Mouse (Mus musculus) midbrain, postnatal 0 days (tissue): ENCODE data around the gene Eef1g. TPM values are rescaled to one million over a fixed set of nuclear protein-coding genes. Genes with fewer than 3 reads are reported as not detected.

Experiments
- ATAC-seq: fragments of 200-750 bp; cut with Nextera tagmentation; 2 replicates; pipeline ENCODE4 v1.8.0; 2017; ENCODE audit warnings: moderate number of reproducible peaks, mild to moderate bottlenecking, moderate TSS enrichment, moderate library complexity; ENCODE audit not compliant: low FRiP score
- DNase-seq: peaks from one replicate; pipeline ENCODE4 v3.0.0-alpha.2; 2015; ENCODE audit warnings: low spot score
- H3K27ac ChIP-seq: fragments of 300-500 bp; sonication (generic); 2 replicates; pipeline ENCODE4 v1.5.1; 2014; ENCODE audit warnings: low read depth, mild to moderate bottlenecking, low read length, mixed read lengths
- H3K27me3 ChIP-seq: fragments of 300-500 bp; sonication (generic); 2 replicates; pipeline ENCODE4 v1.6.1; 2014; ENCODE audit warnings: low read length, control low read depth, mixed read lengths; ENCODE audit not compliant: insufficient read depth
- H3K36me3 ChIP-seq: fragments of 300-500 bp; sonication (generic); 2 replicates; pipeline ENCODE4 v1.6.1; 2014; ENCODE audit warnings: low read length, control low read depth, mixed read lengths; ENCODE audit not compliant: insufficient read depth
- H3K4me1 ChIP-seq: fragments of 300-500 bp; sonication (generic); 2 replicates; pipeline ENCODE4 v1.6.1; 2014; ENCODE audit warnings: mild to moderate bottlenecking, control low read depth, antibody characterized with exemption, low read length, mixed read lengths; ENCODE audit not compliant: insufficient read depth
- H3K4me2 ChIP-seq: fragments of 300-500 bp; sonication (generic); 2 replicates; pipeline ENCODE4 v1.6.1; 2014; ENCODE audit warnings: low read depth, mild to moderate bottlenecking, low read length, mixed read lengths; ENCODE audit not compliant: poor library complexity, severe bottlenecking
- H3K4me3 ChIP-seq: fragments of 300-500 bp; sonication (generic); 2 replicates; pipeline ENCODE4 v1.5.1; 2014; ENCODE audit warnings: low read depth, mild to moderate bottlenecking, low read length, moderate library complexity
- H3K9ac ChIP-seq: fragments of 300-500 bp; sonication (generic); replicated peaks from 2 replicates; pipeline ENCODE4 v1.6.1; 2014; ENCODE audit warnings: mild to moderate bottlenecking, low read length, moderate library complexity, mixed read lengths; ENCODE audit not compliant: poor library complexity, severe bottlenecking
- H3K9me3 ChIP-seq: fragments of 300-500 bp; sonication (generic); 2 replicates; pipeline ENCODE4 v1.6.1; 2016; ENCODE audit warnings: low read length, control low read depth
- CTCF ChIP-seq: IDR thresholded peaks from 2 replicates; pipeline ENCODE4 v1.5.1; 2016; ENCODE audit warnings: antibody characterized with exemption, mild to moderate bottlenecking
- WGBS: fragments of 180-500 bp; shearing (Covaris S2); extraction: QIAGEN DNeasy Blood & Tissue Kit; methylation state at CpG from one replicate; pipeline ENCODE4 v1.1.7; 2014; 5-methylcytosine and 5-hydroxymethylcytosine counted together
- polyA plus RNA-seq: library from polyadenylated mRNA; unstranded; fragments of >200 nt; fragmentation: Nextera tagmentation; extraction: Ambion mirVana; gene quantifications from 2 replicates; pipeline ENCODE4 v1.2.1, GENCODE M21; 2015
- total RNA-seq: library from RNA; depleted of rRNA; stranded (reverse); fragments of >200 nt; gene quantifications from 2 replicates; pipeline ENCODE4 v1.2.3, GENCODE M21; 2014

Gene Eef1g
- total and polyA plus RNA-seq, 2 experiments from 2014 or later, result 258 to 583 TPM

DNA sequence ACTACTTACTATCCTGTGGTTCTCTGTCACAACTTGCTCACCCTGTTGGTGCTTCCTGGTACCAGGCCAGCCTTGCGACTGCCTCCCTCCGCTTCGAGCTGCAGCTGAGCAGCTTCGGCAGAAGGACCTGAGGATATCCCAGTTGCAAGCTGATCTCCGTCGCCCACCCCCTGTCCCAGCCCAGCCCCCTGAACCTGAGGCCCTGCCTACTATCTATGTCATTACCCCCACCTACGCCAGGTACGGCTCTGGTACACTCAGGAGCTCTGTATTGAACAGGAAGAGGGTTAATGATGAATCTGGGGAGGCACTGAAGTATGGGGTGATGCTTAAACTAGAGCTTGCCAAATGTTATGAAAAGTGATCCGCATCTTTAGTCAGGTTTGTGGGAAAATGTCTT, 45.1 kb upstream of the Eef1g start:
- no peak overlapping the region for H3K4me3 ChIP-seq

DNA sequence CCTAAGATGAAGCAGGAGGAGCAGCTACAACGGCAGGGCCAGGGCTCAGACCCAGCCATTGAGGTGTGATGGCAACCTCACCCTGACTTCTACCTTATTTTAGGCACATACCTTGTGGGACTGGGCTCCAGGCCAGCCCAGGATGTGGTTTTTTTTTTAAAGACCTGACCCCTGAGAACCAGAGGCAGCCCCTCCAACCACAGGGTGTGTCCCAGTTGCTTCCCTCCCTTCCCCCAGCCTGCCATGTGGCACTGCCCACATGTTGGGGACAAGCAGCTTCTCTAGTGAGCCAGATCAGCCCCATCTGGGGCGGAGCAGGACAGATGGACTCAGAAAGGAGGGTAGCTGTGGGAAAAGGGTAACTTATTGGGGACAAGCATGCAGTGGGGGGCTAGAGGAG, 40.1 kb upstream of the Eef1g start:
- no peak overlapping the region for H3K27ac ChIP-seq
- H3K4me3 ChIP-seq, result no peak overlapping the region
- no peak for ATAC-seq

More for the DNA sequence above, 45.1 kb upstream of the Eef1g start:
- DNase-seq, result no peak
- Histone ChIP-seq H3K4me1 (peaks cover 5% of the 10 kb centered on the region; the same call in 1 of the 2 replicates), H3K27me3 (no peaks in the 10 kb centered on the region), H3K4me2 (peak overlapping the region; percentile 86; the same call in 1 of the 2 replicates), H3K9me3 (no peaks in the 10 kb centered on the region), H3K9ac (no peak overlapping the region), H3K27ac (no peak overlapping the region), H3K36me3 (peaks cover 14% of the 10 kb centered on the region)
- TF ChIP-seq CTCF, result no peak
- no peak for ATAC-seq
- WGBS, result 83% methylated on average over 9 of the region's 9 CpGs

DNA sequence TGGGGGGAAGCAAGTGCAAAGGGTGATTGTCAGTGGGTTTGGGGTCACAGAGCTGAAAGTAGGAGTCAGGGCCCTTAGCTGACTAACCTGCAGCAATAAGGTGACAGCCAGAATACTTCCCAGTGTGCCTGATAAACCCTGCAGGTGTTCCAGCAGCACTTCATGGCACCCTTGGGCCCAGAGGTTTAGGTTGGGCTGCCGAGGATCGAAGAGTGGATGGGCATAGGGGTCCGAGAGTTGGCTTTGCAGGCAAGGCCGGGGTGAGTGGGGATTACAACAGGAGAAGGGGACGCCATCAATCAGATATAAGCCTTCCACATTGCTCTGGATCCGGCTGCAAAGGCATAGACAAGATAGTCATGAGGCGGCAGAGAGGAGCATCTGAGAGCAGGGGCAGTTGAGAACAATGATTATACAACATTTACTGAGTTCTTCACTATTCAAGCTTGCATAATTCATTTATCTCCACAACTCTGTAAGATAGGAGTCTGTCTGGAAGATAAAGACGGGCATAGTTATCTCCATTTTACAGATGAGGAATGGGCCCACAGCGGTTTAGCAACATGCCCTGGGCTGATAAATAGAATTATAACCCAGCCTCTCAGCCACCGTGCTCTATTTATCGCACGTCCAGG, 38.8 kb upstream of the Eef1g start:
- H3K27ac ChIP-seq, result no peak overlapping the region
- H3K9ac ChIP-seq, result no peak overlapping the region
- H3K9me3 ChIP-seq, result no peaks in the 10 kb centered on the region
- peaks cover 21% of the 10 kb centered on the region for H3K36me3 ChIP-seq
- no peak for TF ChIP-seq CTCF
- DNase-seq, result no peak
- no peak overlapping the region for H3K4me2 ChIP-seq
- ATAC-seq, result no peak
- H3K4me1 ChIP-seq, result no peaks in the 10 kb centered on the region
- WGBS, result 85% methylated on average over 12 of the region's 12 CpGs
- no peak overlapping the region for H3K4me3 ChIP-seq
- H3K27me3 ChIP-seq, result no peaks in the 10 kb centered on the region

More for the DNA sequence above, 40.1 kb upstream of the Eef1g start:
- Histone ChIP-seq H3K9me3 (no peaks in the 10 kb centered on the region), H3K4me2 (no peak overlapping the region), H3K4me1 (no peaks in the 10 kb centered on the region), H3K27me3 (no peaks in the 10 kb centered on the region), H3K9ac (no peak overlapping the region), H3K36me3 (peaks cover 21% of the 10 kb centered on the region)
- DNase-seq, result no peak
- WGBS, result 96% methylated on average over 2 of the region's 2 CpGs
- no peak for TF ChIP-seq CTCF

DNA sequence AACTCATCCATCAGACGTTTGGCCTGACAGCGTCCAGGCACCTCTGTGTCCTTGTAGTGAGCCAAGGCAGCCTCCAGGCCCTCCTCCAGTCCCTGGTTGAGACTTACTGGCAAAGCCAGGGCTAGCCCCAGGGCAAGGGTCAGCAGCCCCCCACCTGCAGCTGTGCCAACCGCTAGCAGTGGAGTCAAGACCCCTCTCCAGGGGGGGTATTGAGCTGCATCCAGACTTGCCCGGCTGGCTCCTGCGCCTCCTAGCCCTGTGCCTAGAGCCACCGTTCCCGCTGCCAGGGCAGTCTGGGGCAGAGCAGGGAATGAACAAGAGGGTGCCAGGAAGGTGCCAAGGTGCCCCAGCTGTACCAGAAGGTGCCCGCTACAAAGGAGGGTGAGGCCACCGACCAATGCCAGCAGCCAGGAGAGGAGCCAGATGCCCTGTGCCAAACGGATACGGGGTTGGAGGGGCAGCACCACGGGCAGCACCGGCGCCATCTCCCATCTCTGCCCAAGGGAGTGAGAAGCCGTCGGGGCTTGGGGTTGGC, 38.1 kb upstream of the Eef1g start:
- Histone ChIP-seq H3K4me3 (peak overlapping the region; percentile 47; the same call in 1 of the 2 replicates), H3K4me1 (no peaks in the 10 kb centered on the region), H3K9ac (peak overlapping the region; percentile 53), H3K27ac (no peak overlapping the region), H3K4me2 (peak overlapping the region; percentile 61), H3K27me3 (no peaks in the 10 kb centered on the region), H3K36me3 (peaks cover 21% of the 10 kb centered on the region), H3K9me3 (no peaks in the 10 kb centered on the region)
- no peak for TF ChIP-seq CTCF
- ATAC-seq, result peak; percentile 47
- 18% methylated on average over 16 of the region's 16 CpGs for WGBS
- no peak for DNase-seq

DNA sequence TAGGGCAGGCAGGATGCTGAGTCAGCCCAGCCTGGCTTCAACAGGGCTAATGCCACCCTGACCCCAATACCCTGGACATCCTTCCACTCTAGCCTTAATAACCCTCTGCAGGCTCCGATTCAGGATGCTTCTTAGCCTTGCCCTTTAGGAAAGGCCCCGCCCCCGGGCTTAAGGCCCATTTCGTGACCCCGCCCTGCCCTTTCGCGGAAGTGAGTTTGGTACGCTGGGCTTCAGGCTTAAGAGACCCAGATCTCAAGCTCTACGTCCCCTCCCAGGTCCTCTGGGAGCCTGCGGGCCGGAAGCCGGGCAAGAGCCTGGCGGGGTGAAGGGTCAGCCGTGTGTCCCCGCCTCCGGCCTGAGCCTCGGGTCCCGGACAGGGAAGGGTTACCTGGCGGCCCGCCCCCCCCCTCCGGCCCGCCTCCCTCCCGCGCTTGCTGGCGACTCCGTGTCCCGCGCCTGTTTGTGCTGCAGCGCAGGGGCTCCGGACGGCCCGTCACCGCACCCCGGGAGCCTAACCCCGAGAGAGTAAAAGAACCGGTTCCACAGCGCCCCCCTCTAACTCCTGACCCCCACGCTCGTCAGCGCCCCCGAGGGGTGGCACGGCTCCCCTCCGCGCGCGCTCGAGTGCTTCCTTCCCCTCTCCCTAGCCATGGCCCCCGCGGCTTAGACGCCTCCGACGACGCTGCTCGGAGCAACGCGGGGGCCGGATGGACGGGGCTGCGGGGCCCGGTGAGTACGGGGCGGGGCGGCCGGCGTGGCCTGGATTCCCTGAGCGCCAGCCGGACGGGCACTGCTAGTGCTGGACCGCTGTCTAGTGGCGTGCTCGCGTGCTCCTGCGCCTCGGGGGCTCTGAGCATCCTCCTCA, 37.4 kb upstream of the Eef1g start, which contains the start of the genes Rom1 and Eml3:
Gene Rom1, minus strand, starts transcription at position 133 of the 865 bp plus-strand sequence.
Gene Eml3, plus strand, starts transcription at position 329 of the 865 bp plus-strand sequence.
- no peaks in the 10 kb centered on the region for H3K27me3 ChIP-seq
- peak within 1 kb of the TSS; percentile 47 for H3K4me3 ChIP-seq
- H3K9ac ChIP-seq, result peak within 1 kb of the TSS; percentile 53
- H3K36me3 ChIP-seq, result peaks cover 21% of the 10 kb centered on the region
- H3K4me1 ChIP-seq, result no peaks in the 10 kb centered on the region
- TF ChIP-seq CTCF, result peak; percentile 44
- peak within 1 kb of the TSS; percentile 61 for H3K4me2 ChIP-seq
- WGBS, result under 1% methylated on average over 65 of the region's 74 CpGs
- ATAC-seq (peak; percentile 53; the same call in 1 of the 2 replicates), DNase-seq (peak; percentile 56)
- no peaks in the 10 kb centered on the region for H3K9me3 ChIP-seq
- 0 out of 2 replicates have a peak within 1 kb of the TSS, but pooled peaks have one; percentile 20 for H3K27ac ChIP-seq
